Mouse (Mus musculus): ENCODE results near the gene Abcb6. TPM values are rescaled to one million over a fixed set of nuclear protein-coding genes. Genes with fewer than 3 reads are reported as not detected.

Gene Abcb6
- polyA plus RNA-seq, 1 experiment from 2014 or later: 18.8 TPM

DNA sequence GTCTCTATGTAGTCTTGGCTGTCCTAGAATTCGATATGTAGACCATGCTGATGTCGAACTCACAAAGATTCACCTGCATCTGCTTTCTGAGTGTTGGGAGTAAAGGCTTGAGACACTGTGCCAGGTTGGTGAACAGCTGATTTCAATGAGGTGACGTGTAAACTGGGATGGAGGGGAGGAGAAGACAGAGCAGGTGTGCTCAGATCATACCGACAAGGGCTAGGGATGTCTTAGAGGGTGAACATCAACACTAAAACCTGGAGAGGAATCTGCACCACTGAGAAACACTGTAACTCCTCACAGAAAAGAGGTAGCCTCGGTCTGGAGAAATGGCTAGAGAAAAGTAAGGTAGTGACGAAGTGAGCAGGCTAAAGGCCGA is 12.1 kb downstream of the Abcb6 start:
- WGBS: 5% methylated on average over 7 of the region's 7 CpGs
- Histone ChIP-seq H3K4me2 (ENCODE audit: low read depth, low read length) (peak overlapping the region; percentile 71), H3K4me1 (replicated peaks; ENCODE audit: control insufficient read depth, insufficient read depth, low read length) (peaks cover 10% of the 10 kb centered on the region), H3K27me3 (ENCODE audit: control insufficient read depth, insufficient read depth, low read depth, low read length) (no peaks in the 10 kb centered on the region), H3K9ac (ENCODE audit: low read length) (peak overlapping the region; percentile 73), H3K27ac (ENCODE audit: low read length) (peak overlapping the region; percentile 75), H3K4me3 (ENCODE audit: low read length) (peak overlapping the region; percentile 62), H3K9me3 (ENCODE audit: control insufficient read depth, low read length) (no peaks in the 10 kb centered on the region), H3K36me3 (ENCODE audit: control insufficient read depth, insufficient read depth, low read length) (peaks cover 22% of the 10 kb centered on the region)
- ATAC-seq (ENCODE audit: low read depth): peak; percentile 18

DNA sequence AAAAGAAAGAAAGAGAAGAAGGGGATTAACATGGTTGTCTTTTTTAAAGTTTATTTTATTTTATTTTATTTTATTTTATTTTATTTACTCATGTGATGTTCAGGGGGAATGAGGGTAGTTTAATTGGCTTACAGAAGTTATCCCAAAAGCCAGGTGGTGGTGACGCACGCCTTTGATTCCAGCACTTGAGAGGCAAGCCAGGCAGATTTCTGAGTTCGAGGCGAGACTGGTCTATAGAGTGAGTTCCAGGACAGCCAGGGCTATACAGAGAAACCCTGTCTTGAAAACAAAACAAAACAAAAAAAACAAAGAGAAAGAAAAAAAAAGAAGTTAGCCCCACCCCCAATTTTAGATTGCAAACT is 20.0 kb downstream of the Abcb6 start:
- no peaks in the 10 kb centered on the region for H3K4me1 ChIP-seq (replicated peaks; ENCODE audit: control insufficient read depth, insufficient read depth, low read length)
- 68% methylated on average over 4 of the region's 4 CpGs for WGBS
- no peak overlapping the region for H3K4me2 ChIP-seq (ENCODE audit: low read depth, low read length)
- no peak overlapping the region for H3K27ac ChIP-seq (ENCODE audit: low read length)
- no peak overlapping the region for H3K9ac ChIP-seq (ENCODE audit: low read length)
- H3K9me3 ChIP-seq (ENCODE audit: control insufficient read depth, low read length): no peaks in the 10 kb centered on the region
- ATAC-seq (ENCODE audit: low read depth): no peak
- no peak overlapping the region for H3K4me3 ChIP-seq (ENCODE audit: low read length)
- H3K27me3 ChIP-seq (ENCODE audit: control insufficient read depth, insufficient read depth, low read depth, low read length): no peaks in the 10 kb centered on the region
- H3K36me3 ChIP-seq (ENCODE audit: control insufficient read depth, insufficient read depth, low read length): no peaks in the 10 kb centered on the region

DNA sequence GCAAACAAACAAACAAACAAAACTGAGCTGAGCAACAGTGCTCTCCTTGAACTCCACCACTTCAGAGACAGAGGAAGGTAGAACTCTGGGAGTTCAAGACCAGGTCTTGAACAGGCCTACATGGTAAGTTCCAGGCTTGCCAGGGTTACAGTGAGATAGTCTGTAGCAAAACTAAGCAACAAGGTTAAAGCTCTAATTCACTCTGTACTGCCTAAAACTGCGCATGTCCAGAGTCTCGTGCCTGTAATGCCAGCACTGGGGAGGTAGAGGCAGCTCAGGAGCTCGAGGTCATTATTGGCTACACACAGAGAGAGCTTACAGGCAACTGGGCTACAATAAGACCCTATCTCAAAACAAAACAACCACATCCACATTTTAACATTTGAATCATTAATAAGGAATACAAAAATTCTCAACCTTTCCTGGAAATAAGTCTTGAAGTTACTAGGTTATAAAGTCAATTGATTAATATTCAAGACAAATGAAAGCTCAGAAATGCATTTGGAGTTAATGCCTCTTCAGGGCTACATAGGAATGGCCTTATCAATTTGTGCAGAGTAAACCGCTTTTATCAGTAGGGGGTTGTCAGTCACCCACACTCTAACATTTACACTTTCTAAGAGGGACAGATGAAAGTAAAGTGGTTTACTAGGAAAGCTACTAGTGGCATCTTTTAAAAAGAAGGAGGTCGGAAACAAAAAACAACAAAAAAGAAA is 20.5 kb downstream of the Abcb6 start:
- no peak for ATAC-seq (ENCODE audit: low read depth)
- no peaks in the 10 kb centered on the region for H3K27me3 ChIP-seq (ENCODE audit: control insufficient read depth, insufficient read depth, low read depth, low read length)
- no peaks in the 10 kb centered on the region for H3K9me3 ChIP-seq (ENCODE audit: control insufficient read depth, low read length)
- H3K4me1 ChIP-seq (replicated peaks; ENCODE audit: control insufficient read depth, insufficient read depth, low read length): no peaks in the 10 kb centered on the region
- no peak overlapping the region for H3K4me2 ChIP-seq (ENCODE audit: low read depth, low read length)
- H3K9ac ChIP-seq (ENCODE audit: low read length): no peak overlapping the region
- WGBS: 50% methylated on average over 5 of the region's 5 CpGs
- no peak overlapping the region for H3K4me3 ChIP-seq (ENCODE audit: low read length)
- H3K36me3 ChIP-seq (ENCODE audit: control insufficient read depth, insufficient read depth, low read length): no peaks in the 10 kb centered on the region
- no peak overlapping the region for H3K27ac ChIP-seq (ENCODE audit: low read length)

GRCm38 (mm10) chr1:75158990-75159389 is 21.2 kb downstream of the Abcb6 start:
- Histone ChIP-seq H3K9ac (ENCODE audit: low read length) (no peak overlapping the region), H3K4me1 (replicated peaks; ENCODE audit: control insufficient read depth, insufficient read depth, low read length) (no peaks in the 10 kb centered on the region), H3K27me3 (ENCODE audit: control insufficient read depth, insufficient read depth, low read depth, low read length) (no peaks in the 10 kb centered on the region), H3K27ac (ENCODE audit: low read length) (no peak overlapping the region), H3K4me2 (ENCODE audit: low read depth, low read length) (no peak overlapping the region), H3K36me3 (ENCODE audit: control insufficient read depth, insufficient read depth, low read length) (no peaks in the 10 kb centered on the region), H3K9me3 (ENCODE audit: control insufficient read depth, low read length) (no peaks in the 10 kb centered on the region), H3K4me3 (ENCODE audit: low read length) (no peak overlapping the region)
- ATAC-seq (ENCODE audit: low read depth): no peak

DNA sequence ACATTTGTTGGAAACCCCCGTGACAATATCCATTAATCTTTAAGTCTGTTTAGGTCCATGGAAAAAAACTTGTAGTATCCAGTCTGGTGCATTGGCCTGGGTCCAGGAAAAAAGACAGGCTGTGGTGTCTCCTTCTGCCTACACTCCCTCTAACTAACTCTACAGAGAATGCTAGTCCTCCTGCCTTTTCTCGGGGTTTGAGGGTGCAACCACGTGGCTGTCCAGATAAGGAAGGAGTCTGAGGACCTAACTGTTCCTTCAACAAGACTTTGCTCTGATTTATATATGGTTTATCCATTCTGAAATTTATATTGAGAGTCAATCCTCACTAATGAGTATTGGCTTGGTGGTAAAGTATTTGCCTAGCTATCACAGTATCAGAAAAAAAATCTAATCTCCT is 24.4 kb downstream of the Abcb6 start:
- Histone ChIP-seq H3K9me3 (ENCODE audit: control insufficient read depth, low read length) (no peaks in the 10 kb centered on the region), H3K4me1 (replicated peaks; ENCODE audit: control insufficient read depth, insufficient read depth, low read length) (no peaks in the 10 kb centered on the region), H3K27ac (ENCODE audit: low read length) (no peak overlapping the region), H3K4me3 (ENCODE audit: low read length) (no peak overlapping the region), H3K27me3 (ENCODE audit: control insufficient read depth, insufficient read depth, low read depth, low read length) (no peaks in the 10 kb centered on the region), H3K36me3 (ENCODE audit: control insufficient read depth, insufficient read depth, low read length) (no peaks in the 10 kb centered on the region), H3K4me2 (ENCODE audit: low read depth, low read length) (no peak overlapping the region), H3K9ac (ENCODE audit: low read length) (no peak overlapping the region)
- 25% methylated on average over 3 of the region's 3 CpGs for WGBS
- no peak for ATAC-seq (ENCODE audit: low read depth)

DNA sequence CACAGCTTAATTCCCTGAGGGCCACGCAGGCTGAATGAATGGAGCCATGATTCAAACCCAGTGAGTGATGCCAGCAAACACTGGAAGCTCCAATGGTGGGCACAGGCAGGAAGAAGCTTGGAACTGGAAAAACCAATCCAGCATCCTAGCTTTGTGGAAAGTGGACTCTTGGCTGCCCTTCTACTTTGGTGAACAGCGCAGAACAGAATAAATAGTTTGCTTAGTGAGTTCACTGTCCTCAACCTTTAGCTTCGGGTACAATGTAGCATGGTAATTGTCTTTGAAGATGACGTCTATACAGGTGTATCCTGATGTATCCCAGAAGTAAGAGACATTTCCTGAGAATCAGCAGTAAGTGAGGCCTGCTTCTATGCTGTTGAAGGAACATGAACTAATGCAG is 31.5 kb downstream of the Abcb6 start:
- ATAC-seq (ENCODE audit: low read depth): no peak

DNA sequence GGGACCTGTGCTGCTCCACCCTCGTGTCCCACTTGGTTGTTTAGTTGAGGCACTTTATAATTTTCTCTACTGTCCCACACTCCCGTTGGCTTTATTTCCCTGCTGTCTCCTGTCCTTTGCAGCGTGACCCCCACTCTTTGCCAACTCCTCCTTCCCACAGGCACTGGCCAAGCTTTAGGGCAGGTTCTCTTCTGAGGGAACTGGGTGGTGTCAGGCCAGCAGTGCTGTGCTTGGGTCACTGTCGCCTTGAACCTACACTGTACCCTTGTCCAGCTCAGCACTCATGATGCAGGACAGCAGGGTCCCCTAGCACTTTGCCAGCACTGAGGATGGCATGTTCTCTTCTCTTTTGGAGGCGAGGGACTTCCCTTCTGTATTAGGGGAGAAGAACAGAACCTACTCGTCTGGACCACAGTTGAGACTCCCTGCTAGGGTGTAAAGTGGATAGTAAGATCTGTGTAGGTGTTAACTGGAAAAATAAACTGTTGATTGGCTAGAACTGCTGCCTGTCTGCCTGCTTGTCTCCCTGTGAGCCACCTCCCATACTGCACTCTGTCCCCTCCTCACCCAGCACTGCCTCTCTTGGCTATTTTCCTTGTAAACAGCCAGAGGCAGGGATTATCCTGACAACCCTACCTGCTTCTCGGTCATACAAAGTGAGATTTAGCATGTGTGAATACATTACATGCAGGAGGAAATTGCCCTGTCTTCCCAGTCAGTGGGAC is 32.6 kb downstream of the Abcb6 start:
- WGBS: 75% methylated on average over 7 of the region's 7 CpGs
- H3K27me3 ChIP-seq (ENCODE audit: control insufficient read depth, insufficient read depth, low read depth, low read length): no peaks in the 10 kb centered on the region
- no peak overlapping the region for H3K27ac ChIP-seq (ENCODE audit: low read length)
- H3K36me3 ChIP-seq (ENCODE audit: control insufficient read depth, insufficient read depth, low read length): peaks cover 23% of the 10 kb centered on the region
- no peak overlapping the region for H3K4me3 ChIP-seq (ENCODE audit: low read length)
- no peaks in the 10 kb centered on the region for H3K9me3 ChIP-seq (ENCODE audit: control insufficient read depth, low read length)
- no peak for ATAC-seq (ENCODE audit: low read depth)
- H3K4me1 ChIP-seq (replicated peaks; ENCODE audit: control insufficient read depth, insufficient read depth, low read length): peaks cover 7% of the 10 kb centered on the region; the same call in 1 of the 2 replicates
- no peak overlapping the region for H3K4me2 ChIP-seq (ENCODE audit: low read depth, low read length)
- H3K9ac ChIP-seq (ENCODE audit: low read length): no peak overlapping the region

More for the DNA sequence above, 31.5 kb downstream of the Abcb6 start:
- Histone ChIP-seq H3K4me2 (ENCODE audit: low read depth, low read length) (no peak overlapping the region), H3K9ac (ENCODE audit: low read length) (no peak overlapping the region), H3K4me1 (replicated peaks; ENCODE audit: control insufficient read depth, insufficient read depth, low read length) (0 out of 2 replicates have a peak, but pooled peaks cover 2% of the 10 kb centered on the region), H3K27me3 (ENCODE audit: control insufficient read depth, insufficient read depth, low read depth, low read length) (no peaks in the 10 kb centered on the region), H3K27ac (ENCODE audit: low read length) (no peak overlapping the region), H3K4me3 (ENCODE audit: low read length) (no peak overlapping the region), H3K9me3 (ENCODE audit: control insufficient read depth, low read length) (no peaks in the 10 kb centered on the region), H3K36me3 (ENCODE audit: control insufficient read depth, insufficient read depth, low read length) (peaks cover 23% of the 10 kb centered on the region)
- 83% methylated on average over 4 of the region's 4 CpGs for WGBS

GRCm38 (mm10) chr1:75145589-75145988 is 34.6 kb downstream of the Abcb6 start:
- whole genome bisulfite sequencing: 91% methylated on average over 3 of the region's 3 CpGs
- Histone ChIP-seq H3K27ac (ENCODE audit: low read length) (no peak overlapping the region), H3K4me3 (ENCODE audit: low read length) (no peak overlapping the region), H3K4me1 (replicated peaks; ENCODE audit: control insufficient read depth, insufficient read depth, low read length) (peaks cover 11% of the 10 kb centered on the region), H3K9me3 (ENCODE audit: control insufficient read depth, low read length) (no peaks in the 10 kb centered on the region), H3K36me3 (ENCODE audit: control insufficient read depth, insufficient read depth, low read length) (peaks cover 23% of the 10 kb centered on the region), H3K4me2 (ENCODE audit: low read depth, low read length) (no peak overlapping the region), H3K27me3 (ENCODE audit: control insufficient read depth, insufficient read depth, low read depth, low read length) (no peaks in the 10 kb centered on the region), H3K9ac (ENCODE audit: low read length) (no peak overlapping the region)
- ATAC-seq (ENCODE audit: low read depth): no peak

DNA sequence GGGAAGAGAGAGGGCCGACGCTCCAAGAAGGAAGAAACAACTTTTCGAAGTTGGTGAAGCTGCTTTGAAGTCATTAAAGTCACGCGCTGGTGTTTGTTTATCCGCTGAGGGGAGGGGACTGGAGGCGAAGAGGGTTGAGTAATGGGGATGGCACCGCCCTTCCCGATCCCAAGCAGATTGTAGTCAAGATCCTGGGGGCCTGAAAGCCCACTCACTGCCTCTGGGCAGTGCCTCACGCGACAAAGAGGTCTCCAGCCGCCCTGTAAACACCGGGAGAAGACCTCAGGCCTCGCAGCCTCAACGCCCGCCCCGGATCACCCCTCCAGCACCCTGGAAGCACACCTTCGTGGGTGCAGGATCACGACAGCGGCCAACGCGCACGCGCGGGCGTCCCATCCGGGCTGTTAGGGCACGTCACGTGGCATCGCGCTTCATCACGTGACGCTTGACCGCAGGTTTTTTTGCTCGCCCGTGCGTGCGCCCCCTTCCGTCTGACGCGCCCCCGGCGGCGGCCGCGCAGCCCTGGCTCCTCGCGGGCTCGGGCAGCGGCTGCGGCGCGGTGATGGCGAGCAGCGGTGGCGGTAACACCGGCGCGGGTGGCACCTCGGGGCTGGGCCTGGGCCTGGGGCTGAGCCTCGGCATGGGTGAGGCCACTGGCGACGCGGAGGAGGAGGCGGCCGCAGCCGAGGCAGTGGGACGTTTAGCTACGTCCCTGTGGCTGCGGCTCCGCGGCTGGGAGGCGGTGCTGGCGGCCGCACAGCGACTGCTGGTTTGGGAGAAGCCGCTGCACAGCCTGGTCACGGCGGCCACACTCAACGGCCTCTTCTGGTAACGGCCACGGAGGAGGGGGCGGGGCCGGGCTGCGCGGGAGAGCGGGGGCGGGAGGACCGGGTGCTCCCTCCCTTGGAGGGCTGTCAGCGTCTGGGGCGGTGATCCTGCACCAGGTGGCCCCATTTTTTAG is 37.6 kb downstream of the Abcb6 start, which contains the start of the genes Cnppd1 and Retreg2:
Cnppd1 (minus strand) TSS at position 411 of the 961 bp plus-strand sequence.
Retreg2 (plus strand) TSS at position 478 of the 961 bp plus-strand sequence.
- Histone ChIP-seq H3K4me1 (replicated peaks; ENCODE audit: control insufficient read depth, insufficient read depth, low read length) (peaks cover 13% of the 10 kb centered on the region), H3K9me3 (ENCODE audit: control insufficient read depth, low read length) (no peaks in the 10 kb centered on the region), H3K27me3 (ENCODE audit: control insufficient read depth, insufficient read depth, low read depth, low read length) (no peaks in the 10 kb centered on the region), H3K36me3 (ENCODE audit: control insufficient read depth, insufficient read depth, low read length) (peaks cover 31% of the 10 kb centered on the region), H3K4me3 (ENCODE audit: low read length) (peak within 1 kb of the TSS; percentile 83), H3K9ac (ENCODE audit: low read length) (peak within 1 kb of the TSS; percentile 94), H3K27ac (ENCODE audit: low read length) (peak within 1 kb of the TSS; percentile 98), H3K4me2 (ENCODE audit: low read depth, low read length) (peak within 1 kb of the TSS; percentile 70)
- ATAC-seq (ENCODE audit: low read depth): peak; percentile 91
- WGBS: under 1% methylated on average over 86 of the region's 91 CpGs
